ENCODE assay signal across 8 mouse cellular contexts in genomic region chr11:33932386-33933111, GRCm38 (mm10). TPM values are rescaled to one million over a fixed set of nuclear protein-coding genes. Genes with fewer than 3 reads are reported as not detected.
A peak's percentile ranks its signal among the peaks of the same experiment; 100 is the strongest.
DNase-seq lines count a peak whose midpoint lies in the region; ATAC-seq and TF ChIP-seq lines count a peak whose summit lies in the region.

No protein-coding gene starts in this region.

- H3K4me3 ChIP-seq in heart, embryonic 15.5 days, result no peak overlapping the region
- no peak overlapping the region for H3K4me3 ChIP-seq in heart, adult 2 months
- H3K4me3 ChIP-seq in thymus, adult 2 months (ENCODE audit: control insufficient read depth, insufficient read depth, low read length), result no peak overlapping the region
- no peak overlapping the region for H3K4me3 ChIP-seq in limb, embryonic 15.5 days

- H3K9me3 ChIP-seq in heart, embryonic 15.5 days (replicated peaks), result no peaks in the 10 kb centered on the region
- H3K9me3 ChIP-seq in limb, embryonic 15.5 days, result no peaks in the 10 kb centered on the region

- TF ChIP-seq CTCF in heart, adult 2 months (IDR thresholded peaks at IDR 0.05), result no peak
- TF ChIP-seq CTCF in thymus, adult 2 months (IDR thresholded peaks at IDR 0.05; ENCODE audit: borderline replicate concordance, control insufficient read depth, extremely low read depth, insufficient read depth, low read length, poor library complexity), result no peak

- 0 out of 2 replicates have a peak, but pooled peaks cover 3% of the 10 kb centered on the region for H3K27me3 ChIP-seq in heart, embryonic 15.5 days
- H3K27me3 ChIP-seq in heart, adult 2 months (ENCODE audit: control insufficient read depth, insufficient read depth, low read length), result no peaks in the 10 kb centered on the region
- H3K27me3 ChIP-seq in thymus, adult 2 months (ENCODE audit: control insufficient read depth, insufficient read depth, low read length), result no peaks in the 10 kb centered on the region
- no peaks in the 10 kb centered on the region for H3K27me3 ChIP-seq in limb, embryonic 15.5 days

- no peaks in the 10 kb centered on the region for H3K4me1 ChIP-seq in heart, embryonic 15.5 days (replicated peaks)
- H3K4me1 ChIP-seq in heart, adult 2 months (ENCODE audit: control insufficient read depth, insufficient read depth, low read length), result no peaks in the 10 kb centered on the region
- peaks cover 38% of the 10 kb centered on the region for H3K4me1 ChIP-seq in thymus, adult 2 months (replicated peaks; ENCODE audit: control insufficient read depth, insufficient read depth, low read length)
- H3K4me1 ChIP-seq in limb, embryonic 15.5 days, result peaks cover 17% of the 10 kb centered on the region

- no peaks in the 10 kb centered on the region for H3K79me2 ChIP-seq in heart, adult 2 months (replicated peaks; ENCODE audit: control insufficient read depth, insufficient read depth, low read length)

- no peak for DNase-seq in heart, adult 2 months
- DNase-seq in thymus, adult 2 months, result peak; percentile 26
- DNase-seq in thymus, adult 18-20 months, result no peak
- peak; percentile 41 for DNase-seq in thymus, postnatal 25 days
- no peak for DNase-seq in layer of hippocampus, adult 9-10 months (ENCODE audit: low spot score)
- DNase-seq in heart, postnatal 4 days, result no peak

- 58% methylated on average over 18 of the region's 18 CpGs for whole genome bisulfite sequencing in heart, embryonic 15.5 days
- 41% methylated on average over 18 of the region's 18 CpGs for WGBS in heart, adult 2 months
- 13% methylated on average over 18 of the region's 18 CpGs for WGBS in thymus, adult 2 months
- 39% methylated on average over 18 of the region's 18 CpGs for WGBS in limb, embryonic 15.5 days

- no peak for TF ChIP-seq EP300 in heart, adult 2 months (IDR thresholded peaks at IDR 0.05; ENCODE audit: insufficient read depth, low read depth, low read length)

- TF ChIP-seq POLR2A in heart, adult 2 months (IDR thresholded peaks at IDR 0.05; ENCODE audit: insufficient read depth, low read depth, low read length), result no peak
- TF ChIP-seq POLR2A in thymus, adult 2 months (IDR thresholded peaks at IDR 0.05; ENCODE audit: control insufficient read depth, extremely low read depth, insufficient read depth, low read length, poor library complexity), result no peak

- H3K27ac ChIP-seq in heart, embryonic 15.5 days, result no peak overlapping the region
- H3K27ac ChIP-seq in heart, adult 2 months, result no peak overlapping the region
- H3K27ac ChIP-seq in thymus, adult 2 months (ENCODE audit: control insufficient read depth, insufficient read depth, low read length), result peak overlapping the region; percentile 82
- H3K27ac ChIP-seq in limb, embryonic 15.5 days, result peak overlapping the region; percentile 54; the same call in 1 of the 2 replicates

- no peak for ATAC-seq in heart, embryonic 15.5 days (replicated peaks; ENCODE audit: insufficient number of reproducible peaks, insufficient read depth, low FRiP score, low read depth)
- ATAC-seq in limb, embryonic 15.5 days (ENCODE audit: insufficient number of reproducible peaks, low FRiP score, low TSS enrichment, low read depth), result no peak

- H3K36me3 ChIP-seq in heart, embryonic 15.5 days, result no peaks in the 10 kb centered on the region
- H3K36me3 ChIP-seq in heart, adult 2 months (ENCODE audit: control insufficient read depth, insufficient read depth, low read length), result no peaks in the 10 kb centered on the region
- H3K36me3 ChIP-seq in thymus, adult 2 months (ENCODE audit: control insufficient read depth, insufficient read depth, low read length), result no peaks in the 10 kb centered on the region
- no peaks in the 10 kb centered on the region for H3K36me3 ChIP-seq in limb, embryonic 15.5 days

- H3K9ac ChIP-seq in heart, embryonic 15.5 days, result no peak overlapping the region
- no peak overlapping the region for H3K9ac ChIP-seq in heart, adult 2 months (ENCODE audit: low read depth, low read length)
- no peak overlapping the region for H3K9ac ChIP-seq in limb, embryonic 15.5 days

- intact Hi-C loops in heart, adult 2 months (cut with DNase I), result no loop called here

- H3K4me2 ChIP-seq in heart, embryonic 15.5 days, result 0 out of 2 replicates have a peak overlapping the region, but pooled peaks have one; percentile 6
- 0 out of 2 replicates have a peak overlapping the region, but pooled peaks have one; percentile 11 for H3K4me2 ChIP-seq in limb, embryonic 15.5 days

RNA-seq across cellular contexts. Expression of gene Kcnmb1, which starts 30.3 kb away (rescaled TPM):
- 1.3 and 1.5 TPM in 2 replicates for polyA plus RNA-seq in heart, embryonic 15.5 days (2015; fragmentation: Nextera tagmentation; extraction: Ambion mirVana)
- total RNA-seq in heart, adult 2 months (2021), result 1 to 10 TPM; 1.0 to 1.1 TPM
- 2.1 and 3.2 TPM in 2 replicates for polyA plus RNA-seq in heart, adult 2 months (2012; rRNA removed)
- 0.45 and 0.50 TPM in 2 replicates for polyA plus RNA-seq in thymus, adult 2 months (2012; rRNA removed)
- polyA plus RNA-seq in limb, embryonic 15.5 days (2015; fragmentation: Nextera tagmentation; extraction: Ambion mirVana), result 0.17 and 0.19 TPM in 2 replicates
- 1 to 10 TPM in 1 of 2 experiments, under 1 TPM in 1; 0.86 to 1.0 TPM for total RNA-seq in heart, postnatal 4 days (2021)

Comparison
In these comparisons a context has a peak if more than half of its experiments do, and no peak if none do; other contexts are left out.
1. DNase-seq: peak in thymus, adult 2 months (single experiment) and thymus, postnatal 25 days (single experiment); none in heart, adult 2 months (0 of 2), thymus, adult 18-20 months (0 of 2), layer of hippocampus, adult 9-10 months (single experiment) and heart, postnatal 4 days (single experiment).
2. H3K27ac ChIP-seq: peak in thymus, adult 2 months (single experiment) and limb, embryonic 15.5 days (single experiment); none in heart, embryonic 15.5 days (single experiment) and heart, adult 2 months (single experiment).